Mouse (Mus musculus) retina, postnatal 1 day (tissue): Measurements from ENCODE around the gene Otog.
A peak's percentile ranks its signal among the peaks of the same experiment; 100 is the strongest.

Experiments
- DNase-seq: peaks from one replicate; pipeline ENCODE4 v3.0.0-alpha.2; 2012

Otog gene

DNA sequence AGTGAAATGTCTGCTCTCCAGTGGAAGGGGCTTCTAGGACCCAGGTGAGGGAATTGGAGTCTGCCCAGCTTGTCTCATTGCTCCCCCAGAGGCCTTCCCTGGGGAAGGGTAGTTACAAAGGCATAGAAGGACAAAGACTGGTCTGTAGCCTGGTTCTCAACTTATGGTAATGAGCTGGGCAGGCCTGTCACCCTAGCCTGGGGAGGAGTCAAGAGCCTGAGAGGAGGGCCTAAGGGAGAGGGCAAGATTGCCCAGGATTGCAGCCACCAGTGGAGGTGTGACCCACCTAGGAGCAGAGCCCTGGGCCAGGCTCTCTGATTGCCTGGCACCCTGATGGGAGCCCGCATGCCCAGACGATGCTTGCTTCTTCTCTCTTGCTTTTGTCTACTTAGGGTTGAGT, at the start of gene Otog:
TSS of gene Otog (plus strand) at position 292 of the 400 bp plus-strand sequence.
- peak; percentile 68 for DNase-seq

DNA sequence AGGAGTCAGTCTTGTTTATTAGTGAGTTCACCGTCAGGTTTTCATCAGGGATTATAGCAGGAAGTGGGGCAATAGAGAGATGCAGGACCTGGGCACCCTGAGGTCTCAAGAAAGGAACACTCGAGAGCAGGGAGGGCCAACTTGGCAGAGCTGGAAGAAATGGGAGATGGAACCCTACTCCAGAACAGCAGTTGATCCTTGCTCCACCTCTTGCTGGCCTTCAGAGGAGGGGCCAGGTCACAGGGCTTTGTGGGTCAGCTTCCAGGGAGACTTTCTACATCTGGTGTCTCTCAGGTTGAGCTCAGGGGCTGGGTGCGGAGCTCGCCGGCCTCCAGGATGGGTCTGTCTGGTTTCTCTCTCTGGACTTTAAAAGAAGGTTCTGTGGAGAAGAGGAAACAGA, 45.4 kb upstream of the Otog start:
- no peak for DNase-seq

DNA sequence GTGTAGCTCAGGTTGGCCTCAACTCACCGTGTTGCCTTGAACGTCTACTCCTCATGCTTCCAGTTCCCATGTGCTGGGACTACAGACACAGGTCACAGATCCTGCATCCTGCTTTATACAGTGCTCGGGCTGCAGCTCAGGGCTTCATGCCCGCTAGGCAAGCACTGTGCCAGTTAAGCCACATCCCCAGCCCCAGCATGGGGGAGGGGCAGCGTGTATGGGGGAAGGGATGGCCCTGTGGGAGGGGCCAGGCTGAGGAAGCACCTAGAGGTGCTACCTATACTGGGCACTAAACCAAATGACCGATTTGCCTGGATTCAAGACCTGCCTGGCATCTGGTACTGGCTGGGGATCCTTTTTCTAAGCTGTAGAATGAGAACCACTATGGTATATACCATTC, 40.8 kb upstream of the Otog start:
- DNase-seq: no peak

DNA sequence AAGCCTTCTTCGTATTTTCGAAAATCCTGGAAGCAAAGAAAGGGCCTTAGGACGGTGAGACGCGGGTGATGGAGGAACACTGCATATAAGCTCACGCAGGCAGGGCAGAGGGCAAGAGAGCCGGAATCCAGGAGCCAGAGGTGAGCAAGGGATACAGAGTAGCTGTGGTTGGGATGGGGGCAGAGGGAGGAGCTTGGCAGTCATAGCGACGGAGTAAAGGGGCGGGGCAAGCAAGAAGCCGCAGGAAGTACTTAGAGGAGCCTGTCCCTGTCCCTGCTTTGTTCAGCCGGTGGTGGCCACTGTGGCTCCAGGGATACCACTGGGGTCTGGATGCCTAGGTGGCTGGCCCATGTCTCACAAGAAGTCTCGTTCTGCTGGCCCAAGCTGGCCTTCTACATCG, 39.1 kb upstream of the Otog start:
- peak; percentile 75 for DNase-seq

DNA sequence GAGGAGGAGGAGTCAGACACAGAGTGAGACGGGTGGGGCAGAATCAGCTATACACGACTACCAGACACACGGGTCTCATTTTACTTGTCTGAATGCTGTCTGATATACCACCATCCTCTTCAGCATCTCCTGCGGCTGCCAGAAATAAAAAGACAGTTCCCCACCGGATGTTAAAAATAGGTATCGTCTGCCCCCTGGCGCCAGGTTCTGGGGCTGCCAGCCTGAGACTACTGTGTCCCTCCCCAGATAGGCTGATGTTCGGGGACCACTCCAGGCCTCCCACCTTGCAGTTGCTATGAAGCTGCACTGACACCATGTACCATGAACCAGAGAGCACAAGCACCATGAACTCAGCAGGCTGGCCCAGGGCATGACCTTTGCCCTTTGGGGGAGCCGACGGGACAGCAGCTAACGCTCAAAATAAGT, 36.7 kb upstream of the Otog start:
- peak; percentile 55 for DNase-seq

DNA sequence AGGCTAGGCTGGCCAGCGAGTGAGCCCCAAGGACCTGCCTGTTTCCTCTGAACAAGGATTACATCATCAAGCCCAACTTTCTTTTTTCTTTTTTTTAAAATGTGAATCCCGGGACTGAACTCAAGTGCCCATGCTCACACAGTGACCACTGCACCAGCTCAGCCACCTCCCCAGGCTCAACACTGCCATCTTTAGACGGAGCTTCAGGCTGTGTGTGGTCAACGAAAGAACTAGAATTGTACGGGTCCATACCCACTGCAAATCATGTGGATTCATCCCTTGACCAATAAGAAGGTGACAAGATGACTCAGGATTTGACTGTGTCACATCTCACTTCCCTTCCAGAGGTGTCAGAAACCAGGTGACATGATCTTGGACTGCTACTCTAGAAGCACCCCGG, 36.0 kb upstream of the Otog start:
- no peak for DNase-seq

DNA sequence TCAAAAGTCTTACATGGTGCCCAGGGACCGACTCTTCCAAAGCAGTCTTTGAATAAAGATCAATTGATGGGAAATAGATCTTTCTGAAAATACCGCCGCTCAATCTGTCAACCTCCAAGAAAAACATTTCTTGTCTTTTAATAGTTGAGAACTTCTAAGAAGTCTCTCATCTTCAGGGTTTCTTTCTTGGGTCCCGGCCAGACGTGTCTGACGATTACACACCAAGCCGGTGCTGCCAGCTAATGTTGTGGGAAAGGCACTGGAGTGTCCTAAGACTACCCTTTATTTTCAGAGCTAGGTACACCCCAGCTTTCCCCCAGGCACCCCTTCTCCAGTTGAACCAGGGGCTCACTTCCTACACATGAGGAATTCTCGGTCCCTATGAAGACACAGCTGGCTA, 32.7 kb upstream of the Otog start:
- no peak for DNase-seq

DNA sequence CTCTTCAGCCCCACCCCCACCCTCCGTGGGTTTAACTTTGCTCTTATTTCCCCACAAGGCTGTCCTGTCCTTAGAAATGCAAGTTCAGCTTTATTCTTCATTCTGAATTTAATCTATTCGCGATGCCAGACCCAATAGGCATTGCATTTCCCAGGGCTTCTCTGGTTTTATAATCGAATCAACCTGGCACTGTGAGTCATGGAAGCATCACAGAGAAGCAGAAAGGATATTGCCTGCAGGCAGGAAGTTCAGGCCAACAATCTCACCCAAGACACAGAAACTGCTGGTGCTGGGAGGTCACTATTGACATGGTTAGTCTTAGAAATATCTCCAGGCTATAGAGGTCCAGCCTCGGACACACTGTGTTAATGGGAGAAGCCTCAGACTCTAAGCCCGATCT, 30.5 kb upstream of the Otog start:
- no peak for DNase-seq

DNA sequence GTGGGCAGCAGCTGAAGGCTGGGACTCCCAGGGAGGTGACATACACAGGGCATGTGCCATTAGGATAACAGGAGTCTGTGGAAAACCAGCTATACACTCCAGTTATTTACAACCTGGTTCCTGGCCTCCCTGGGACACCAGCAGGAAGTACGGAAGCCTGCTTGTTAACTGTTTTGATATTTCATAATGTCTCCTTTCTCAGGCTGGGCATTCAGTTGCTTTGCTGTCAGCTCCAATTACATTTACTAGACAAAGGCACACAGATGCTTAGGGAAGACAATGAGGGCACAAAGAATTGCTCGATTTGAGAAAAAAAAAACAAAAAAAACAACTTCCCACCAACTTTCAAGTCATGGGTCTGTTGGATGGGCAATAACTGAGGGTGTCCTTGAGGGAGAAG, 24.3 kb upstream of the Otog start:
- DNase-seq: peak; percentile 89

DNA sequence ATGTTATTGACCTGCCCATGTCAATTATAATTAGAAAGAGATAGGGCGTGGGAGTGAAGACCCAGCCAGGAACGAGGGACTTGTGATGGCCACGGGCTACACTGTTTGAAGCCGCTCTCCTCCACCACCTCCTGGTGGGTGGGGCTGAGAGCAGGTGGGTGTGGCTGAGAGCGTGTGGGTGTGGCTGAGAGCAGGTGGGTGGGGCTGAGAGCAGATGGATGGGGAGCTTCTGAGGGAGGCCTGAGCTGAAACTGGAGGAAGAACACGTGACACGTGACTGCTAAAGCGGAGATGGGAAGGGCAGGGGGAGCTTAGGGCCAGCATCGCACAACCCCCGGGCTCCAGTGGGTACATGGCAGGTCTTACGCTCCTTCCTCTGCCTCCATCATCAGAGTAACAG, 22.4 kb upstream of the Otog start:
- DNase-seq: peak; percentile 89

DNA sequence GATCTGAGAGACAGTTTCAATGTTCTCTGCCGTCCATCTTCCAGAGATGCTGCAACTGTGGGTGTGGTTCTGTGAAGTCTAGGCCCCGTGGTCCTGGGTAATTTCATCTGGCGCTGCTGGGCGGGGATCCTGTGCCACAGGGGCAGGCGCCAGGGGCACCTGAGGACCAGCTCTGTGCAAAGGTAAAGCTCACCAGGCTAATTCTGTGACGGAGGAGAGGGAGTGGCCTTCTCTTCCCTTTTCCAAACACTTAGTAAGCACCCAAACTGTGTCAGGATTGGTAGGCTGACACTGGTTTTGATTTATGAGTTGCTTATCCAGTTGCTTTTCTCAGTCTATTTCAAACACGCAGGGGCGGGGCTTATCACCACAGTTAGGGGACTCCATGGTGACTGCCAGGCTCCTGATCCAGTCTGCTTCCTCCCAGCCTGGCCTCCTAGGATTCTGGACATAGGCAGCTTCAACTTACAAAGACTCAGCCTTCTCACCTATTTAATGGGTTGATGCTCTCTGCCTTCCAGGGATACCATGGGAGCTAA, 20.1 kb upstream of the Otog start:
- no peak for DNase-seq

DNA sequence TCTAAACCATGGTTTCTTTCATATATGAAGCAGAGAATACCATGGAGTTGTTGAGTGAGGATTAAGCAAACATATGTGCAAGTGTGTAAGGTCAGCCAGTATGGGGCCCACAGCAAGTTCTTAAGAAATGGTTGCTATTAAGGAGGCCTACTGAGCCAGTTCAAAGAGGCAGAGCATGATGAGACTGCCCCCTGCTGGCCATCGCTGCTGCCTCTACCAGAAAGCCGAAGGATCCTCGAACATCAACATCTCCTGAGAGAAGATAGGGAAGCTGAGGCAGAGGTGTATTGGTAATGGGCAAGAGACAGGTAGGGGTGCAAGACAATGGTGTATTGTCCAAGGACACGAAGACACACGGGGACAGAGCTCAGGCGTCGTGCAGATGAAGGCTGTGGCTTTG, 14.5 kb upstream of the Otog start:
- DNase-seq: peak; percentile 71

DNA sequence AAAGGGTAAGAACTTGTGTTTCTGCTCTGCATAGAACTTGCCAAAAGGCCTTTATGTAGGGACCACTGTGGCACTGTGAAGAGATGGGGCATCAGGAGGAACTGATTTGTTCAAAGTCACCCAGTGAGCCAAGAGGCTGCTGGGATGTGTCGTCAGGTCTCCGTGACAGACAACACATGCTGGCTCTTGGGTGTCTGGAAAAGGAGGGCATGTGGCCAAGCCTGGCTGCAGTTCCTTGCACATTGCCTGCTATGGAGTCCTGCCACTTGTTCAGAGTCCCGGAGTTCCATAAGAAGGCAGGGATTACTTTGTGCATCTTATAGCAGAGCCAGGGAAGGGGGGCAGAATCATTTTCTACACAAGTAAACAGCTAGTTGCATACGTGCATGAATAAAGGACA, 13.9 kb upstream of the Otog start:
- DNase-seq: no peak

DNA sequence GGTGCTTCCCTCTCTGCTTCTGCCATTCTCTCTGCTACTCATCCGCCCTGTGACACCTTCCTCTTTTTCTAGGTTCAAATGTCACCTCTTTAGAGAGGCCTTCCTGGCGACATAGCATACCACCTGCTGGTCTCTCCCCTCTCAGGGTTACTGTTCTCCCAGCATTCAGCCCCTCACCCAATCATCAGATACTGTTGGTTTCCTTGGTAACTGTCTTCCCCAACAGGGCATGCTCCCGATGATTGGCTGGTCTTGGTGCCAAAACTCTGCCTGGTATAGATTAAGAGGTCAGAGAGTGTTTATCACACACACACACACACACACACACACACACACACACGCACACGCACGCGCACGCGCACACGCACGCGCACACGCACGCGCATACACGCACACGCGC, 4.8 kb upstream of the Otog start:
- DNase-seq: peak; percentile 56

DNA sequence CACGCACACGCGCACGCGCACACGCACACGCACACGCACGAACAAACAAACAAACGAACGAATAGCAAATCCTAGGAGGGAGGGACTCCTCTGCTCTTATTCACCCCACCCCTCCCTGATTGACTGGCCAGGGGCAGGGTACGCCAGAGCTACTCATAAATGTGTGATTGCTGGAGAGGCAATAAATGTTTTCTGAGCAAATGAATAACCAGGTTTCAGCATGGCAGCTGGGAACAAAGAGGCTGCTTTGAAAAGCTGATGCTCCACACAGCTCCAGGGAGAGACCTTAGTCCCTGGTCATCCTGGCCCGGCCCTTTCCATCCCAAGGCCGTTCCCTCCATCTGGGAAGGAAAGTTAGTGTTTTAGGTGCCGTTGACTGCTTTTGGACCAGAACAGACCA, 4.4 kb upstream of the Otog start:
- DNase-seq: no peak

DNA sequence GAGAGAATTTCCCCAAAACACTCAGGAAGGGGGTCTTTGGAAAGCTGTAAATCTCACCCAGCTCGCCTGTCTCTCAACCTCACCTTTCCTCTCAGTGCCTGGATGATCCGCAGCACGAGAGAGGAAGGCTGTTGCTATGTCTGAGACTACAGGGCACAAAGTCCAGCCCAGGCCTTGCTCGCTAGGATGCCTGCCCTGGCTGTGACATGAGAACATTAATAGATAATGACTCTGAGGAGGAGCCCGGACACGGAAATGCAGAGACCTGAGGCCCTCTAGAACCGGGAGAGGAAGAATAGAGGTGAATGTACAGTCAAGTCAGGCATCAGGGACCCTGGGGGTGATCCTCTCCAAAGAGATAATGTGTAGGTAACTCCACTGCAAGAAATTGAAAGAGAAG, 3.6 kb upstream of the Otog start:
- no peak for DNase-seq

DNA sequence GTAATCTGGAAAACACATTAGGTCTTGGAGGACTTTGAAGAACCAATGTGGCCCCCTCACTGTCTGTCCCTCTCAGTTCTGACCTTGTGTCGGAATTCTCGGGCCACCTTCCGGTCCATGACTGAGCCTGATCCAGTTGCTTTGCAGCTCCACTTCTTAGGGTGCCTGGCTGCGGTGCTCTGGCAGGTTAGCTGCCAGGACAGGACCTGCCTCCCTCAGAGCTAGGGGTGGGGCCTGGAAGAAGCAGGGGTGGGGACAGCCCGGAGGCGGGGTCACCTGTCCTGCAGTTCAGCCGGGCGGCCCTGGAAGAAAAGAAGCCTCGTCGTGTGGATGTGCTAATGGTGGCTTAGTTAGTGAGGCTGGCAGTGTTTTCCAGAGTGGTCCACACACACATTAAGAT, 2.4 kb upstream of the Otog start, which contains the start of gene Ush1c:
TSS of gene Ush1c (minus strand) at position 158 of the 400 bp plus-strand sequence.
- no peak for DNase-seq

DNA sequence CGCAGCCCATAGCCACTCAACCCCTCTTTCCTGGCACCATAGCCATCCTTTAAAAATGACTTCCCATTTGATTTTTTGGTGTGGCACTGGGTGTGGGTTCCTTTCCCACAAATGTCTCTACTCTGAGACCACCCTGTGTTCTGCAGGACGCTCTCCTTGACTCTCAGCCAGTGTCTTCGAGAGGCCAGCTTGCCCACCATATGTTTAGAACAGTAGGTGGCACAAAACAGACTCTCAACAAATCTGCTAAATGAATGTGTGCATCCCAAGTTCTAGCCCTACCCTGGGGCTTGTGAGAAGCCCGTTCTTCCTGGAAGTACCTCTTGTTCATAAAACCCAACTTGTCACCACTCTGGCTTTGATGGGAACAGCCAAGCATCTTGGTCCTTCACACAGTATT, 696 bp upstream of the Otog start:
- no peak for DNase-seq

DNA sequence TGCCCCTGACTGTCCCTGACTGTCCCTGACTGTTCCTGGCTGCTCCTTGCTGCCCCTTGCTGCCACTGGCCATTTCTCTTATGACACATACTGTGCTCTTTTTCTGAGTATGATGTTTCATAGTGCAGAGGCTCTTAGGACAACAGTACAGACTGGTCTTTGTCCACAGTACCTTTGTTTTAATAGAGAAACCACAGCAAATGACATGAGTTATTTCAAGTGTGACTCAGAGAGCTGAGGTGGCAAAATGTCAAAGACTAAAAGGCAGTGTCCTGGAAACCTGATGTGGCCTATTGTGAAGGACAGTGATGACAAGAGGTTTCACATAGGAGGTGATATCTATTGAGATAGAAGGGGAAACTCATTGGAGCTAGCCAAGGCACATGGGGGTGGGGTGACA, 6.1 kb downstream of the Otog start:
- DNase-seq: no peak

DNA sequence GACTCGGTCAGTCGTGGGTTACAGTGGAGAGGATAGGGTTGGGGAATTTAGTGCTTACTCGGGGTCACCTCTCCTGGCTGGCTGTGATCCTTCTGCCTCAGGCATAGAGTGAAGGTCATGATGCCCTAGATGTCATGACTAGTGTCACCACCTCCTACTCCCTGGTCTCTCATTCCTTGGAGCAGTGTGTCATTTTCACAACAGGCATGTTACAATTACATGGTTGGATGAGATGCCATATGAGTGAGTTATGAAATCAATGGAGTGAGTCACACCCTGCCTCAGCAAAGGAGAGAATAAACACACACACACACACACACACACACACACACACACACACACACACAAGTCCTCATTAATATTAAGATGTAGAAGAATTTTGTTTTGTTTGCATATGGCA, 6.8 kb downstream of the Otog start:
- no peak for DNase-seq

DNA sequence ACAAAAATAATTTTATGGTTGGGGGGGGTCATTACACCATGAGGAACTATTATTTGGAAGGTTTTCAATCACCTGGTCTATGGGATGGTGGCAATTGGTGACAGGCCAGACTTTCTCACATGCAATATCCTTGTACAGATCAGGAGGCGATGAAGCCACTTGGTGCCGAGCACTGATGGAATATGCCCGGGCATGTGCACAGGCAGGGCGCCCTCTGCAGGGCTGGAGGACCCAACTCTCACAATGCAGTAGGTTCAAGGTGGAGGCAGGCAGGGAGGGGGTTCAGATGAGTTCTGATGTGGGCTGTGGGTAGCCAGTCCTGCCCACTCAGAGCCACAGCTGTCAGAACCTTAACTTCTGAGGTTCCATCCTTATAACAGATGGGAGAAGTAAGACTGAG, 11.1 kb downstream of the Otog start:
- no peak for DNase-seq

DNA sequence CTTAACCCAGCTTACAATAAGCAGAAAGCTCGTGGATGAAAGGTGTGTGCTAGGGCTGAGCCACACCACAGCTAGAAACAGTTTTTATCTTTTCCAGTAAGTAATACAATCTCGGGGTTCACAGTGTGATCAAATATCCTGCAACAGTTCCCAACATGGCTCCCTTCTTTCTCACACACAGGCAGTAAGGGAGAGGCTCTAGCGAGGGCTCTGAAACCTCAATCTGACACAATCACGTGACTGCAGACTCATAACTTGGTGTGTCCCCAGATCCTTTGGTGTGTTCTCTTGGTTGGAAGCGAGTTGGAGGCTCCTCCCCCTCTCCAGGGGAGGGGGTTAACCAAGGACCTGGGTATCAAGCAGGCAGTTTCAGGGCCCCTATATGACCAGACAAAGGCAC, 35.4 kb downstream of the Otog start:
- no peak for DNase-seq

DNA sequence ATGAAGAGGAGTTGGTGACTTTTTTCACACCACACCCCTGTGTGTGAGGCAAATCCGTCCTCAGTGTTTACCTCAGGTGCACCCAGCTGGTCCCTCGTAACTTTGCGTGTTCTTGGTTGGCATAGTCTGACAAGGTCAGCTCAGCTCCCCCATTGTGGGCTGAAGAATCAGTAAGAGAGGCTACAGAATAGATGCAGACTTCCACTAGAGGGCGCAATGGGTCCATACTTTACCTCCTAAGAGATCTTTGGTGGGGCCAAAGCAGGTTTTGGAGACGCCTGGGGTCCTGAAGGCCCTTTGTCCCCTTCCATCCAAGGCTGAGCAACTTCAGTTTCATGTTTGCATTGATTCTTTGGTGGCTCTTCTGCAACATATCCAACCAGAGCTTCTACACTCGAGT, 39.2 kb downstream of the Otog start:
- DNase-seq: peak; percentile 87

DNA sequence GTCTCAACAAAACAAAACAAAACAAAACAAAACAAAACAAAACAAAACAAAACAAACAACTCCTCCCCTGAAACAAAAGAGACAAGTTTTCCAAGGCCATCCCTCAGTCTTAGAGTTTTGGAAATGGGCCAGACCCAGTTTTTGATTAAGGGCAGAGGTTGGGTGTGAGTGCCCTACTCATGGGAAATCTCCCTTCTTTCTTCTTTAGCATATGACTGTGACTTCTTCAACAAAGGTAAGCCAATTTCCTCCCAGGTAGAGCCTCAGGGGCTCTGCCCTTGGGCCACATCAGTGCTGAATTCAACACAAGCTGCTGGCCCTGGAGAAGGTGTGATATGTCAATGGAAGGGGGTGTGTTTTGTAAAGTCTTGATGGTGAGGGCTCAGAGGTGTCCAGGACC, 40.1 kb downstream of the Otog start:
- DNase-seq: no peak

DNA sequence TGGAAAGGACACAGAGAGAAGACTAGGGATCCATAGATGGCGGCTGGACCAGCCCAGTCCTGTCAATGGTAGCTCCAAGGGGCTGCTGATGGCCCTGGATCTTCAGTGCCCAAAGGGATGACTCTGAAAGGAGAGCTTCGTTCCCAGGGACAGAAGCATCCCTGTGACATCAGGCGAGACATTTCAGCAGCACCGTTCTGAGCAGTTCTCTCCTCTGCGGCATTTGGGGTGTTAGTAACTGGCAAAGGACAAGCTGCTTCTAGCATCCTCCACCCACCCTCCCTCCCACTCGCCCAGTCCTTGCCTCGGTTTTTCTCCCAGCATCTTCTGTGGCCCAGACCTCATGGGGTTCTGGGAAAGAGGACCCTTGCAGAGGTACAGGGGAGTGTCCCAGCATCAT, 41.5 kb downstream of the Otog start:
- no peak for DNase-seq

DNA sequence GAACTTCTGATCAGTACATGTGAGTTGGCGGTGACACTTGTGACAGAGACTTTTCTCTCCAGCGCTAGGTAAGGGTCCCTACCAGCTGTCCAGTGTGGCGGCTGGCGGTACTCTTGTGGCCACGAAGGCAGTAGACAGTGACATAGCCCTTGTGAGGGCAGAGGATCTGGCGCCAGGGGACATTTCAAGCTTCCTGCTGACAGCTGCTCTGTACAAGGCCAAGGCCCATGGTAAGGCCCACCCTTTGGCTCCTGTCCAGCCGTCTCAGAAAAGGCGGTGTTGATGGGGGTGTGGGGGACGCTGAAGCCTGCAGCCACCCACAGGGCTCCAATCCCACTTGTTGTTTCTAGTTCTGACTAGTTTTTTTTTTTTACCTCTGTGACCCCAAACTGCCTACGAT, 42.9 kb downstream of the Otog start:
- DNase-seq: peak; percentile 63
